Mouse (Mus musculus) thymus, postnatal 36 days (tissue): ENCODE results near the gene Vat1.
"Not testable (repeated sequence)": the region's sequence is repeated elsewhere in the genome, so short reads cannot be mapped to it uniquely, and the experiment has no call there.

Experiments used
- DNase-seq, 2 experiments: peaks; one replicate each; pipeline ENCODE4 v3.0.0; 2022; ENCODE audit warnings: mixed read lengths in 2 of 2

The Vat1 gene

GRCm38 (mm10) chr11:101465869-101466551, at the start of gene Vat1:
Vat1 (minus strand) TSS chr11:101466230.
- peak; percentile 69 to 73 for DNase-seq

GRCm38 (mm10) chr11:101507090-101507489, 41.1 kb upstream of the Vat1 start:
- DNase-seq = no peak

- DNase-seq = no peak
Observed at GRCm38 (mm10) chr11:101506269-101506780, 40.3 kb upstream of the Vat1 start.

- DNase-seq = no peak
Observed at GRCm38 (mm10) chr11:101486126-101486525, 20.1 kb upstream of the Vat1 start.

DNA sequence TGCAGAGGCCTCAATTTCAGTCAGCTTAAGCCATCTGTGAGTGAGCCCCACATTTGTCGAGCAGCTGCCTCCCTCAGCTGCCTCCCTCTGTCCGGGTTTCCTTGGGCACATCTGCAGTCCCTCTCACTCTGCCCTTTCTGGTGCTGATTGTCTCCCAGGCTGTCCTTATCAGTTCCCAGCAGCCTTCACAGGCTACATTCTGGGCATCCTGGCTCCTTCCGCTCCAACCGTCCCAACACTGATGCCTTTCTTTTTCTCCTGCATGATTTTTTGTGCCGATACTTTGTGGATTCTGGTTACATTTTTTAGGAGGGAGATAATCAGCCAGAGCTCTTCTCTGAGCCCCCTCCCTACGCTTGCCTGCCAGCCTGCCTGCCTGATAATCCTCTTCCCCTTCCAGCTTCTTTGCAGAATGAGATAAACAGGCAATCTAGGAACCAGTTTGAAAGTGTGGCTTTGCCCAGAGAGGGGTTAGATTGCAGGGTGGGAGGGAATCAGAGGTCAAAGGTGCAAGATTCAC, 19.5 kb upstream of the Vat1 start:
- DNase-seq = no peak

- DNase-seq = no peak
Observed at GRCm38 (mm10) chr11:101484814-101485213, 18.8 kb upstream of the Vat1 start.

DNA sequence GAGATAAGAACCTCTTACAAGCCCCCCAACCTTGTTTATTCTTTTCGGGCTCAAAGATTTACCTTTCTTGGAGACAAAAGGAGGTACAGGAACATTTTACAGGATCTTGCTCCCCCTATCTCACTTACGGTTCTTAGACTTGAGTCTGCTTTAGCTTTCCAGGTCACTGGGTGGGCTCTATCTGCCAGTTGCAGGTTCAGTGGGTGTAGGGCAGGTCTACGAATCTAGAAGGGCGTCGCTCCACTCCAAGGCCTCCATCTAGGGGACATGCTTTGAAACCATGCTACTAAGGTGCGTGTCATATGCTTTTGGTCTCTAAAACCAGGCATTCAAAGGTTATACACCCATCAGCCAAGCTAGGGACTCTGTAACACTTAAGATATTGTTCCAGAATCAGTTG, 18.2 kb upstream of the Vat1 start:
- no peak for DNase-seq

- DNase-seq = no peak
Observed at GRCm38 (mm10) chr11:101483804-101484203, 17.8 kb upstream of the Vat1 start.

- no peak for DNase-seq
Observed at GRCm38 (mm10) chr11:101480912-101481311, 14.9 kb upstream of the Vat1 start.

GRCm38 (mm10) chr11:101479171-101479635, 13.2 kb upstream of the Vat1 start:
- DNase-seq = no peak

- no peak for DNase-seq
Observed at GRCm38 (mm10) chr11:101477552-101478211, 11.7 kb upstream of the Vat1 start.

DNA sequence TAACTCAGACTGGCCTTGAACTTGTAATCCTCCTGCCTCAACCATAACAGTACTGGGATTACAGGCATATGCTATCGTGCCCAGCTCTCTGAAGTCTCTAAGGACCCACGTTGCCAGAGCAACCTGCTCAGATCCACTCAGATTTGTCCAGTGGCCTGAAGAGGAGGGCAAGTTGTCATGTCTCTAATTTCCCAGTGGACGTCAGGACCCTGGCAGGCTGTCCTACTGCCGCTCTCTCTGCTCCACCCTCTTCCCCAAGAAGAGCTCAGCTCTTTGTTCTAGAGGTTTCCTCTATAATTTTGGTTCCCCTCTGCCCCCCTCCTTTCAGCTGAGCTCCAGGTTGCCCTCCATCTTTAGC, 11.1 kb upstream of the Vat1 start:
- no peak for DNase-seq

DNA sequence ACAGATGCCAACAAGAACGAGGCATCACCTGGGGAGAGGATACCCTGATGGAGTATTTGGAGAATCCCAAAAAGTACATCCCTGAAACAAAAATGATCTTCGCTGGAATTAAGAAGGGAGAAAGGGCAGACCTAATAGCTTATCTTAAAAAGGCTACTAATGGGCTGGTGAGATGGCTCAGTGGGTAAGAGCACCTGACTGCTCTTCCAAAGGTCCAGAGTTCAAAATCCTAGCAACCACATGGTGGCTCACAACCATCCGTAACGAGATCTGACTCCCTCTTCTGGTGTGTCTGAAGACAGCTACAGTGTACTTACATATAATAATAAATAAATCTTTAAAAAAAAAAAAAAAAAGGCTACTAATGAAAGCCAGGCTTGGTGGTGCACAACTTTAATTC, 10.3 kb upstream of the Vat1 start:
- DNase-seq = not testable (repeated sequence)

DNA sequence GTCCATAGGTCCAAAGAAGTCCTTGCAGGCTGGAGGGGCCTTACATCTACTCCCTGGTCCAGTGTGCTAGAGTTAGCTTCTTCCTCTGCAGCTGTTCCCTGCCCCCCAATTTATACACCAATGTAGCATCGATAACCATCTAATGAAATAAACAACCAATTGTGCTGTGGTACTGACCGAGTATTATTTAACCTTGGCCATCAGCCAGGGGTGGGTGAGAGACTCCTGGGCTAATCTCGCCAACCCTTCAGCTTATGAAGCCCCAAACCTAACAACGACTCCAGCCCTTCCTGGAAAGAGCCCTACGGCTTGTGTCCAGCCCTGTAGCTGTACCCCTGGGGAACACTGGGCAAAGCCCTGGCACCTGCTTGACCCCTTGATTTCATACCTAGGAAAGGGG, 8.3 kb upstream of the Vat1 start:
- DNase-seq = no peak

- not testable (repeated sequence) for DNase-seq
Observed at GRCm38 (mm10) chr11:101473686-101474085, 7.7 kb upstream of the Vat1 start.

- no peak for DNase-seq
Observed at GRCm38 (mm10) chr11:101472336-101472735, 6.3 kb upstream of the Vat1 start.

GRCm38 (mm10) chr11:101471926-101472325, 5.9 kb upstream of the Vat1 start:
- DNase-seq = no peak

DNA sequence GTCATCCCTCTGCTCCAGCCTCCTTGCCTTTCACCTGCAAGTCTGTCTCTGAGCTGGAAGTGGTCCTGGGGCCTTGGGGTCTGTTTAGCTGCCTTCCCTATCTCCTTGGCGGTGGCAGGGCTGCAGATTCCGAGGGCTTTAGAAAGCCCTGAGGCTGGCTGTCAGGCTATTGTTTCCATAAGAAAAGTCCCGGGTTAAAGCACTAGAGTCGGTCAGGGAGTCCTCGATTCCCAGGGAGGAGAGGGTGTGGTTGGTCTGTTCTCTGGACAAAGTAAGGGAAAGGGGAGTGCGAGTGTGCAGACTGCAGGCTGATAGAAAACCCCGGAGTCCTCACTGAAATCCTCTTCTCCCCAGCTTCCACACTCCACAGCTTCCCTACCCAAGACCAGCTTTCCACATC, 4.2 kb upstream of the Vat1 start:
- DNase-seq = no peak

DNA sequence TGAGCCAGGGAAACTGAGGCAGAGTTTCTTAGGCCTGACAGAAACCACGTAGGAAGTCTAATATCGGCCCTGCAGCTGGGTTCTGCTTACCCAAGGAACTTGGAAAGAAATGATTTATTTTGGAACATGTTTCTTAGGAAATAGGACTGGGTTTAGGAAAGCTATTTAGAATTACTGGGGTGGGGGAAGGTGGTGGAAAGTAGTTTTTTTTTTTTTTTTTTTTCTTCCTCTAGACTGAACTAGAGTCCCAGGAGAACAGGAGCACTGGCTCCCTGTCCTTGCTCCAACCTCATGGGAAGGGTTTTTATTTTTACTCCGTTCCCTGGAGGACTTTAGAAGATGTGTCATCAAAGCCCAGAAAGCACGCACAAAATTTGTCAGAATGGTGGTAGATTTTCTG, 3.1 kb upstream of the Vat1 start:
- DNase-seq = no peak

DNA sequence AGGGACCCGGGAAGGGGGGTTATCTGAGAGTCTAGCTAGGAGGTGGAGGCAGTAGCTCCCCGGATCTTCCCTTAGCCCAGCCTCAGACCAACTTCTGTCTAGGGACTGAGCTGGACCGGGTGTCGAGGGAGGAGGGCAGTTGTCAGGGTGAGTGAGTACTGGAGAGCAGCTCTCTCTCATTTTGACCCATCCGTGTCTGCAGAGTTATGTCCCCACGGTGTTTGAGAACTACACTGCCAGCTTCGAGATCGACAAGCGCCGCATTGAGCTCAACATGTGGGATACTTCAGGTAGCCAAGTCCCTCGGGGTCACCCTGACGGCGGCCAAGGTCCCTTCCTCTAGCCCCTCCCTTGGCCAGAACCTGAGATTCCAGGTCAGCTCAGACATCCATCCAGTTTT, 2.7 kb upstream of the Vat1 start:
- DNase-seq = no peak

DNA sequence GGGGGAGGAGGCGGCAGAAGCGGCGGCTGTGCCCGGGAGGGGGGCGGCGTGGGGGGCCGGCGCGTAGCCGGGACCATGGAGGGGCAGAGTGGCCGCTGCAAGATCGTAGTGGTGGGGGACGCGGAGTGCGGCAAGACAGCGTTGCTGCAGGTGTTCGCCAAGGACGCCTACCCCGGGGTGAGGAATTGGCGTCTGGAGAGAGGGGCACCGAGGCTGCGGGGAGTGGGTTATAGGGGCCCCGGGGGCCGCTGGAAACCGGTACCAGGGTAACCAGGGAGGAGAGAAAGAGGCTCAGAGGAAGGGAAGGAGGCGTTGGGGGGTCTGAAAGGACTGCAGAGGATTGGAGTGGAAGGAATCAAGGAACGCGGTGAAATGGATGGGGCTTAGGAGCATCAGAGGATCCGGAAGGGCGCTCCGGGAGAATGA, 2.2 kb upstream of the Vat1 start:
- no peak for DNase-seq

- peak; percentile 75 to 79 for DNase-seq
Observed at GRCm38 (mm10) chr11:101467477-101468262, 1.6 kb upstream of the Vat1 start.

- not testable (repeated sequence) for DNase-seq
Observed at GRCm38 (mm10) chr11:101466552-101466950, 521 bp upstream of the Vat1 start.
